Mouse (Mus musculus) myocyte (in vitro differentiated cells): ENCODE measurements around the gene Rimbp3.

ENCODE experiments used
- CEBPB ChIP-seq: IDR thresholded peaks from 2 replicates; pipeline ENCODE4 v1.6.1; 2011; ENCODE audit warnings: mild to moderate bottlenecking, moderate library complexity; ENCODE audit not compliant: poor library complexity, insufficient read depth, severe bottlenecking
- E2F4 ChIP-seq: IDR thresholded peaks from one replicate; pipeline ENCODE4 v1.6.1; 2011; ENCODE audit warnings: mild to moderate bottlenecking, control low read depth, moderate library complexity; ENCODE audit not compliant: insufficient read depth
- MAX ChIP-seq: IDR thresholded peaks from one replicate; pipeline ENCODE4 v1.6.1; 2011; ENCODE audit warnings: low read depth, mild to moderate bottlenecking, control low read depth
- MYOD1 ChIP-seq, 3 experiments: IDR thresholded peaks; one replicate each; pipeline ENCODE4 v1.6.1; 2011; ENCODE audit warnings: control low read depth in 2 of 3, low read depth in 2 of 3, mild to moderate bottlenecking in 2 of 3, moderate library complexity in 1 of 3; ENCODE audit not compliant: insufficient read length in 2 of 3, control insufficient read depth in 1 of 3
- MYOG ChIP-seq, 3 experiments: IDR thresholded peaks; one replicate each; pipeline ENCODE4 v1.6.1; 2011; ENCODE audit warnings: control low read depth in 2 of 3, low read depth in 2 of 3, mild to moderate bottlenecking in 2 of 3; ENCODE audit not compliant: insufficient read length in 2 of 3, control insufficient read depth in 1 of 3, insufficient read depth in 1 of 3
- POLR2A ChIP-seq: IDR thresholded peaks from one replicate; pipeline ENCODE4 v1.6.1; 2011; ENCODE audit warnings: low read depth, mild to moderate bottlenecking, control low read depth, moderate library complexity; ENCODE audit not compliant: insufficient read length
- REST ChIP-seq: IDR thresholded peaks from one replicate; pipeline ENCODE4 v1.6.1; 2011; ENCODE audit warnings: mild to moderate bottlenecking, control low read depth, moderate library complexity; ENCODE audit not compliant: insufficient read depth, insufficient read length
- SRF ChIP-seq: IDR thresholded peaks from one replicate; pipeline ENCODE4 v1.6.1; 2011; ENCODE audit warnings: low read depth; ENCODE audit not compliant: control insufficient read depth, insufficient read length
- TCF12 ChIP-seq: IDR thresholded peaks from one replicate; pipeline ENCODE4 v1.6.1; 2011; ENCODE audit warnings: mild to moderate bottlenecking, control low read depth; ENCODE audit not compliant: poor library complexity, insufficient read depth, severe bottlenecking
- TCF3 ChIP-seq: IDR thresholded peaks from one replicate; pipeline ENCODE4 v1.6.1; 2011; ENCODE audit warnings: low read depth, control low read depth; ENCODE audit not compliant: insufficient read length
- USF1 ChIP-seq: IDR thresholded peaks from one replicate; pipeline ENCODE4 v1.6.1; 2011; ENCODE audit warnings: low read depth, mild to moderate bottlenecking, control low read depth, moderate library complexity

DNA sequence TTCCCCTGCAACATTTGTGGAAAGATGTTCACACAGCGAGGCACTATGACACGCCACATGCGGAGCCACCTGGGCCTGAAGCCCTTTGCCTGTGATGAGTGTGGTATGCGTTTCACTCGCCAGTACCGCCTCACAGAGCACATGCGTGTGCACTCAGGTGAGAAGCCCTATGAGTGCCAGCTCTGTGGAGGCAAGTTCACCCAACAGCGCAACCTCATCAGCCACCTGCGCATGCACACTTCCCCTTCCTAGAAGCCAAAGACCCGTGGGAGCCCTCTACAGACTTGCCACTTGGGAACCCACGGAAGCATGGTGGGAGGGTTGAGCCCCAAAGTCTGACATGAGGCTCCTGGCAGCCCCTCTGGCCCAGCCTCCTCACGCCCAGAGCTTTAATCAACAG lies 50.5 kb downstream of the Rimbp3 start:
- TF ChIP-seq USF1 = no peak
- no peak for TF ChIP-seq TCF12
- TF ChIP-seq MYOD1 (IDR thresholded peaks at IDR 0.05; ENCODE audit: control insufficient read depth in 1 of 3, insufficient read length in 2 of 3, low read depth in 2 of 3) = no peak
- no peak for TF ChIP-seq CEBPB
- no peak for TF ChIP-seq POLR2A
- no peak for TF ChIP-seq TCF3
- no peak for TF ChIP-seq REST
- no peak for TF ChIP-seq SRF
- TF ChIP-seq MAX = no peak
- TF ChIP-seq E2F4 = no peak
- no peak for TF ChIP-seq MYOG (IDR thresholded peaks at IDR 0.05; ENCODE audit: control insufficient read depth in 1 of 3, insufficient read depth in 1 of 3, insufficient read length in 2 of 3, low read depth in 2 of 3)
